ENCODE assay signal across 25 mouse cellular contexts in the genomic region with DNA sequence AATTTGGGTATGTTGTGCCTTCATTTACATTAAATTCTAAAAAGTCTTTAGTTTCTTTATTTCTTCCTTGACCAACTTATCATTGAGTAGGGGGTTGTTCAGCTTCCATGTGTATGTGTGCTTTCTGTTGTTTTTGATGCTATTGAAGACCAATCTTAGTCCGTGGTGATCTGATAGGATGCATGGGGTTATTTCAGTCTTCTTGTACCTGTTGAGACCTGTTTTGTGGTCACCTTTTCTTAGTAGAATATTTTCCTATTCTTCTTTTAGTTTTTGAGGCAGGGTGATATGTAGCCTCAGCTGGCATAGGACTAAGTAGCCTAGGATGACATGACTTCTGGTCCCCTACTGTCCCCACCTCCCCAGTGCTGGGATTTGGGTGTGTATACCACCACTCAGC.
"Had no signal": no experiment of that assay in that cellular context is flagged by ENCODE, and none has a peak within 500 bp of the region (broad histone marks: within the 10 kb centered on the region; RNA-seq: fewer than 3 reads in every experiment).

No protein-coding gene starts in this region.

- H3K36me3 ChIP-seq: embryonic facial prominence, embryonic 10.5 days; embryonic facial prominence, embryonic 12.5 days; embryonic facial prominence, embryonic 13.5 days; embryonic facial prominence, embryonic 15.5 days; forebrain, embryonic 10.5 days; forebrain, embryonic 12.5 days; forebrain, embryonic 15.5 days; heart, embryonic 10.5 days had no signal

- H3K4me1 ChIP-seq: embryonic facial prominence, embryonic 10.5 days; embryonic facial prominence, embryonic 15.5 days; forebrain, embryonic 15.5 days; heart, embryonic 10.5 days had no signal

- H3K4me2 ChIP-seq: embryonic facial prominence, embryonic 12.5 days; embryonic facial prominence, embryonic 13.5 days; embryonic facial prominence, embryonic 15.5 days; forebrain, embryonic 12.5 days; forebrain, embryonic 13.5 days; forebrain, embryonic 15.5 days had no signal

- H3K27ac ChIP-seq: embryonic facial prominence, embryonic 10.5 days; embryonic facial prominence, embryonic 12.5 days; embryonic facial prominence, embryonic 13.5 days; embryonic facial prominence, embryonic 15.5 days; forebrain, embryonic 10.5 days; forebrain, embryonic 12.5 days; forebrain, embryonic 13.5 days; forebrain, embryonic 15.5 days; gastrocnemius, adult 2 months; heart, adult 2 months; heart, embryonic 10.5 days had no signal

- H3K9ac ChIP-seq: embryonic facial prominence, embryonic 12.5 days; embryonic facial prominence, embryonic 13.5 days; embryonic facial prominence, embryonic 15.5 days; forebrain, embryonic 12.5 days; forebrain, embryonic 13.5 days; forebrain, embryonic 15.5 days; forebrain, postnatal 0 days had no signal

- H3K27me3 ChIP-seq: embryonic facial prominence, embryonic 12.5 days; embryonic facial prominence, embryonic 13.5 days; embryonic facial prominence, embryonic 15.5 days; forebrain, embryonic 12.5 days; forebrain, embryonic 13.5 days; forebrain, embryonic 15.5 days had no signal

- DNase-seq: cerebellum, adult 9-11 months; cerebellum, postnatal 10 days; cerebellum, postnatal 14 days; cerebellum, postnatal 25 days; cerebellum, postnatal 36 days; embryo, embryonic 11 days; forebrain, postnatal 0 days; gastrocnemius, adult 2 months; gastrocnemius, postnatal 10 days; gastrocnemius, postnatal 14 days; gastrocnemius, postnatal 25 days; gastrocnemius, postnatal 36 days; heart, adult 11 months; heart, adult 18-20 months; heart, adult 2 months had no signal

- H3K4me3 ChIP-seq: embryonic facial prominence, embryonic 10.5 days; embryonic facial prominence, embryonic 12.5 days; embryonic facial prominence, embryonic 13.5 days; embryonic facial prominence, embryonic 15.5 days; erythroblast, embryonic 14.5 days; forebrain, embryonic 10.5 days; forebrain, embryonic 12.5 days; forebrain, embryonic 13.5 days; forebrain, embryonic 15.5 days; gastrocnemius, adult 2 months; heart, adult 2 months; heart, embryonic 10.5 days had no signal

- H3K9me3 ChIP-seq: embryonic facial prominence, embryonic 10.5 days; embryonic facial prominence, embryonic 12.5 days; embryonic facial prominence, embryonic 13.5 days; embryonic facial prominence, embryonic 15.5 days; forebrain, embryonic 10.5 days; forebrain, embryonic 12.5 days; forebrain, embryonic 13.5 days; forebrain, embryonic 15.5 days; heart, embryonic 10.5 days had no signal
